Comparison of ENCODE assay signal across 8 mouse cellular contexts in genomic region chr2:181287958-181288350, GRCm38 (mm10). TPM values are rescaled to one million over a fixed set of nuclear protein-coding genes. Genes with fewer than 3 reads are reported as not detected.
DNase-seq lines count a peak whose midpoint lies in the region; ATAC-seq and TF ChIP-seq lines count a peak whose summit lies in the region.
"Not testable (repeated sequence)": the region's sequence is repeated elsewhere in the genome, so short reads cannot be mapped to it uniquely, and the experiment has no call there.

TSS of gene Gmeb2 (minus strand) at chr2:181288035.

- H3K4me3 ChIP-seq in embryonic facial prominence, embryonic 14.5 days (ENCODE audit: low read depth, low read length), result peak within 1 kb of the TSS; percentile 72
- peak within 1 kb of the TSS; percentile 78 for H3K4me3 ChIP-seq in heart, adult 2 months
- peak within 1 kb of the TSS; percentile 63 for H3K4me3 ChIP-seq in limb, embryonic 13.5 days
- peak within 1 kb of the TSS; percentile 44 for H3K4me3 ChIP-seq in midbrain, embryonic 16.5 days (ENCODE audit: low read depth, low read length)

- H3K4me1 ChIP-seq in embryonic facial prominence, embryonic 14.5 days (ENCODE audit: control insufficient read depth, insufficient read depth, low read length), result peaks cover 16% of the 10 kb centered on the region
- H3K4me1 ChIP-seq in heart, adult 2 months (ENCODE audit: control insufficient read depth, insufficient read depth, low read length), result peaks cover 11% of the 10 kb centered on the region
- peaks cover 16% of the 10 kb centered on the region for H3K4me1 ChIP-seq in limb, embryonic 13.5 days
- peaks cover 22% of the 10 kb centered on the region for H3K4me1 ChIP-seq in midbrain, embryonic 16.5 days (ENCODE audit: control insufficient read depth, insufficient read depth, low read length)

- peak within 1 kb of the TSS; percentile 91 for H3K9ac ChIP-seq in embryonic facial prominence, embryonic 14.5 days (ENCODE audit: low read depth, low read length)
- peak within 1 kb of the TSS; percentile 98 for H3K9ac ChIP-seq in heart, adult 2 months (ENCODE audit: low read depth, low read length)
- H3K9ac ChIP-seq in limb, embryonic 13.5 days, result peak within 1 kb of the TSS; percentile 87
- H3K9ac ChIP-seq in midbrain, embryonic 16.5 days (ENCODE audit: low read depth, low read length), result peak within 1 kb of the TSS; percentile 74

- peak; percentile 91 for TF ChIP-seq POLR2A in heart, adult 2 months (IDR thresholded peaks at IDR 0.05; ENCODE audit: insufficient read depth, low read depth, low read length)

- TF ChIP-seq EP300 in heart, adult 2 months (IDR thresholded peaks at IDR 0.05; ENCODE audit: insufficient read depth, low read depth, low read length), result peak; percentile 62; the same call in 1 of the 2 replicates

- TF ChIP-seq CTCF in heart, adult 2 months (IDR thresholded peaks at IDR 0.05), result peak; percentile 69

- not testable (repeated sequence) for H3K79me2 ChIP-seq in heart, adult 2 months (replicated peaks; ENCODE audit: control insufficient read depth, insufficient read depth, low read length)

- DNase-seq in 3T3-L1 (ENCODE audit: low read depth, low spot score), result peak; percentile 99
- peak; percentile 70 to 86 for DNase-seq in adrenal gland, postnatal 4 days (ENCODE audit: low spot score in 2 of 2)
- DNase-seq in embryonic facial prominence, embryonic 14.5 days (ENCODE audit: low spot score), result peak; percentile 99
- DNase-seq in heart, adult 2 months, result peak; percentile 90 to 96
- DNase-seq in kidney, adult 8-10 months, result peak; percentile 95 to 97
- DNase-seq in spleen, postnatal 10 days (ENCODE audit: low spot score in 2 of 2), result peak; percentile 84 to 95

- H3K4me2 ChIP-seq in embryonic facial prominence, embryonic 14.5 days (ENCODE audit: low read depth, low read length), result peak within 1 kb of the TSS; percentile 74
- peak within 1 kb of the TSS; percentile 68 for H3K4me2 ChIP-seq in limb, embryonic 13.5 days (replicated peaks)
- H3K4me2 ChIP-seq in midbrain, embryonic 16.5 days (ENCODE audit: low read length), result peak within 1 kb of the TSS; percentile 65

- peak; percentile 98 for ATAC-seq in embryonic facial prominence, embryonic 14.5 days (ENCODE audit: low read depth)
- ATAC-seq in limb, embryonic 13.5 days (ENCODE audit: low FRiP score, low read depth), result peak; percentile 97
- ATAC-seq in midbrain, embryonic 16.5 days, result peak; percentile 95

- not testable (repeated sequence) for H3K27me3 ChIP-seq in embryonic facial prominence, embryonic 14.5 days (replicated peaks; ENCODE audit: control insufficient read depth, insufficient read depth, low read length); heart, adult 2 months (ENCODE audit: control insufficient read depth, insufficient read depth, low read length); limb, embryonic 13.5 days; midbrain, embryonic 16.5 days (ENCODE audit: control insufficient read depth, insufficient read depth, low read depth, low read length)

- intact Hi-C loops in heart, adult 2 months (cut with DNase I), result loop anchor here (1.0 to 2.0 kb wide), 4 partner anchors 16 to 101 kb away; partner anchors contain the start of genes Helz2, Ppdpf and Rtel1

- 0% methylated on average over 16 of the region's 38 CpGs for WGBS in embryonic facial prominence, embryonic 14.5 days
- WGBS in heart, adult 2 months, result 6% methylated on average over 37 of the region's 38 CpGs
- 8% methylated on average over 34 of the region's 38 CpGs for WGBS in limb, embryonic 13.5 days
- WGBS in midbrain, embryonic 16.5 days, result 0% methylated on average over 23 of the region's 38 CpGs

- H3K27ac ChIP-seq in embryonic facial prominence, embryonic 14.5 days (replicated peaks; ENCODE audit: low read depth, low read length), result peak within 1 kb of the TSS; percentile 98
- H3K27ac ChIP-seq in heart, adult 2 months, result peak within 1 kb of the TSS; percentile 97
- peak within 1 kb of the TSS; percentile 94 for H3K27ac ChIP-seq in limb, embryonic 13.5 days
- H3K27ac ChIP-seq in midbrain, embryonic 16.5 days (ENCODE audit: low read length), result peak within 1 kb of the TSS; percentile 89

- H3K36me3 ChIP-seq in embryonic facial prominence, embryonic 14.5 days (ENCODE audit: control insufficient read depth, insufficient read depth, low read length), result peaks cover 15% of the 10 kb centered on the region
- peaks cover 13% of the 10 kb centered on the region for H3K36me3 ChIP-seq in heart, adult 2 months (ENCODE audit: control insufficient read depth, insufficient read depth, low read length)
- peaks cover 22% of the 10 kb centered on the region for H3K36me3 ChIP-seq in limb, embryonic 13.5 days
- H3K36me3 ChIP-seq in midbrain, embryonic 16.5 days (ENCODE audit: control insufficient read depth, insufficient read depth, low read length), result not testable (repeated sequence)

- H3K9me3 ChIP-seq in embryonic facial prominence, embryonic 14.5 days (ENCODE audit: control insufficient read depth, low read length); limb, embryonic 13.5 days; midbrain, embryonic 16.5 days (replicated peaks; ENCODE audit: control insufficient read depth, low read length, poor library complexity, severe bottlenecking): not testable (repeated sequence)

RNA-seq across cellular contexts. Expression of gene Gmeb2, which starts in this region (rescaled TPM):
- 10 to 100 TPM; 27.9 to 30.8 TPM for total RNA-seq in adrenal gland, postnatal 4 days (2021)
- 13.5 and 15.9 TPM in 2 replicates for polyA plus RNA-seq in embryonic facial prominence, embryonic 14.5 days (2014; fragmentation: Nextera tagmentation; extraction: Ambion mirVana)
- total RNA-seq in heart, adult 2 months (2021), result 10 to 100 TPM in 1 of 2 experiments, 1 to 10 TPM in 1; 8.5 to 10.2 TPM
- 9.4 and 12.7 TPM in 2 replicates for polyA plus RNA-seq in heart, adult 2 months (2012; rRNA removed)
- polyA plus RNA-seq in limb, embryonic 13.5 days (2015; fragmentation: Nextera tagmentation; extraction: Ambion mirVana), result 16.5 and 17.8 TPM in 2 replicates
- 16.3 and 17.6 TPM in 2 replicates for polyA plus RNA-seq in midbrain, embryonic 16.5 days (2015; fragmentation: Nextera tagmentation; extraction: Ambion mirVana)

Comparison
In these comparisons a context has a peak if more than half of its experiments do, and no peak if none do; other contexts are left out.
1. Peak in every context shown above with its lines: DNase-seq, ATAC-seq, H3K4me3 ChIP-seq and H3K27ac ChIP-seq.